Mouse (Mus musculus) adrenal gland (tissue): ENCODE data around the gene B130006D01Rik.

ENCODE experiments used
- intact Hi-C: fragments of 180-260 bp; cut with DNase I; formaldehyde crosslinking; loops from one replicate; pipeline ENCODE4 v1.15.1; 2025
- long read RNA-seq, 2 experiments: library from polyadenylated mRNA; unstranded; transcript quantifications; one replicate each; pipeline ENCODE4 v2.0.0; 2020; ENCODE audit warnings: borderline replicate concordance in 1 of 2; ENCODE audit not compliant: insufficient replicate concordance in 1 of 2

B130006D01Rik gene
- long read RNA-seq, experiment 1, result 0 reads
- long read RNA-seq, experiment 2, result 0 reads

DNA sequence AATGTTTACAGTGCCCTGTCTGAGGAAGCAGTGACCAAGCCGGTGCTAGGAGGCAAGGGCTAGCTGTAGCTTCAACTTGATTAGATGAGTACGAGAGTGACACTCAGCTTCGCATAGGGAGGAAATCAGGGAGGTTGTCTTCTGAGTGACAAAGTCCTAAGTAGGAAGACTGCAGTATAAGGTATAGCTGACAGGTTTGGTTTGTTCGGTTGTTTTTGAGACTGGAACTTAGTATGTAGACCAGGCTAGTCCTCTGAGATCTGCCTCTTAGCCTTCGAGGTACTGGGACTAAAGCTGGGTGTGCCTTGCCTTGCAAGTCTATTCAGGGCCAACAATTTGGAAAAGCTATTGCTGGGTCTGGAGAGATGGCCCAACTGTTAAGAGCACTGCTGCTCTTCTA lies at the start of gene B130006D01Rik:
Gene B130006D01Rik, plus strand, starts transcription at position 301 of the 400 bp plus-strand sequence.
- intact Hi-C loops, result no loop called here

DNA sequence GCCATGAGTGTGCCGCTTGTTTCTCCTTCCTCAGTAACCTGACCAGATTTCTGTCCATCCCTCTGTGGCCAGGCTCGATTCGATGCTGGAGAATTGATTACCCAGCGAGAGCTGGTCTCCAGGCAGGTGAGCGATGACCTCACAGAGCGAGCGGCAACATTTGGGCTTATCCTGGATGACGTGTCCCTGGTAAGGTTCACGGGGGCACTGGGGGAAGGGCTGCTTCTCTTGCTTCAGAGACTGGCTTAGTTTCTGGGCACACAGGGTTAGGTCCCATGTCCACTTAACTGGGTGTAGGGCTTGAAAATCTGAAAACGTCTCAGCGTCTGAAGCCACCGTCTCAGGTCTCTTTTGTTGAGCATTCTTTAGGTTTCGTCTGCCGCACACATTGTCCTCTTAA lies 47.9 kb upstream of the B130006D01Rik start:
- intact Hi-C loops, result no loop called here

DNA sequence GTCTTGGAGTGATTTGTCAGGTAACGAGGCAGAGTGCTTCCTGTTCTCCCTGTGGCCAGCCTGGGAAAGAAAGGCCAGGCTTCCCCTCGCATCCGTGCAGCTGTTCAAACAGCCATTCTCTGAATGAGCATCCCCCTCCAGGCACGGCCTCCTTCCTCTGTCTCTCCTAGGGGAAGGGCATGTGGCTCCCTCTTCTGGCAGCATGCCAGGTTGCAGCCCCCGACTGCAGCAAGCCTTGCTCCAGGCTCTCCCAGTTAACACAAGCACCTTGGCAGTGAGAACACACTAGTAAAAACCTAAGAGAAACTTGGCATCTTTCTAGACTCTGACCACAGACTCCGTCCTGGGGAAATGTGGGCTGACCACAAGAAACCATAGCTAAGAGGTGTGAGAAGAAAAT lies 47.1 kb upstream of the B130006D01Rik start:
- intact Hi-C loops, result no loop called here

DNA sequence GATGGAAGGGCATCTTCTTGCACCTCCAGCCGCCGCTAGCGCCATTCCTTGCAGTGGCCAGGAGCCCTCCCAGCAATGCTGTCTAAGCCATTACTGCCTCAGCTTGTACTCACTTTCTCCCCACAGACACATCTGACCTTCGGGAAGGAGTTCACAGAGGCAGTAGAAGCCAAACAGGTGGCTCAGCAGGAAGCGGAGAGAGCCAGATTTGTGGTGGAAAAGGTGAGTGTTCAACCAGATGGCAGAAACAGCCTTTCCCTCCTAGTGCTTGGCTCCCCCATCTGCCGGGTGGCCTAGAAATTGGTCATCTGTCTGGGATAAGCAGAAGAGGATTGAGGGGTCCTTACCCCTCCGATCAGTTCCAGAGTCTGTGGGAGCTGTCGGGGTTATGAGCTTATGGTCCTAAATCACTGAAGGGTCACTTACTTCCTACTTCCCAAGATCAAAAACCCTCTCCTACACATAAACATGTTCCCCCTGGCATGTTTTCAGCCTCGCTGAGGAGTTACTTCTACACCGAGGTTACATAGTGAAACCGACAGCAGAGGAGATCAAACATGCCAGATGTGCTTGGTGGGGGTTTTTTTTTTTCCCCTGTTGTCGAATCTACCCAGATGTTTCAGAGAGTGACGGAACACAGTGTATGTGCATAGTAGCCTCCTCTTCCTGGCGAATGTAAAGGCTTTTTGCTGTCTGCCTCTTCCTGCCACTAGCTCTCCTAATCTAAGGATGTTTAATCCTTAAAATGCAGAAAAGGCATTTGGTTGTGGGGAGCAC lies 45.3 kb upstream of the B130006D01Rik start:
- intact Hi-C loops, result no loop called here

DNA sequence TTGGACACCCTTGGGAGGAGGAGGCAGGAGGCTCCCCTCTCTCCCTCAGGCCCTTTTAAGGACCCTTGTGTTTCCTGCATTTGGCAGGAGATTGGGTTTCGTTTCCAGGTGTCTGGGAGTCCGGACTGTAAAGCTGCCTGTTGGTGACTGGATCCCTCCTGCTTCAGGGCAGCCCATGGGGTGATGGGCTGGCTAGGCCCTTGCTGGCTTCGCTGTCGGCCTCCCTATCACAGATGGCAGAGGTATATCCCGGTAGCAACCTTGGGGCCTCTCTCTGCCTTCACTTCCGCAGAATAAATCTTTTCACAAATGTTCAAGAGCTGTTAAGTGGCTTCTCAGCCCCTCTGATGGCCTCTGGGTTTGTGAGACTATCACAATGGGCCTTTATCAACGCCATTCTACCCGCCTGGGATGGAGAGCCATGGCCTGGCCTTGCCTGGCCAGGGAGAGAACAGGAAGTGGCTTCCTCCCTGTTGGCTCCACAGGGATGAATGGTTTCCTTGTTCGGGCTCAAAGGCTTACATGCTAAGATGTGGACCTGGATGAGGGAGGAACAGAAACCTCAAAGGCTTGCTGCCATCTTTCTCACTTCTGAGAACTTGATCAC lies 41.3 kb upstream of the B130006D01Rik start:
- intact Hi-C loops, result no loop called here

DNA sequence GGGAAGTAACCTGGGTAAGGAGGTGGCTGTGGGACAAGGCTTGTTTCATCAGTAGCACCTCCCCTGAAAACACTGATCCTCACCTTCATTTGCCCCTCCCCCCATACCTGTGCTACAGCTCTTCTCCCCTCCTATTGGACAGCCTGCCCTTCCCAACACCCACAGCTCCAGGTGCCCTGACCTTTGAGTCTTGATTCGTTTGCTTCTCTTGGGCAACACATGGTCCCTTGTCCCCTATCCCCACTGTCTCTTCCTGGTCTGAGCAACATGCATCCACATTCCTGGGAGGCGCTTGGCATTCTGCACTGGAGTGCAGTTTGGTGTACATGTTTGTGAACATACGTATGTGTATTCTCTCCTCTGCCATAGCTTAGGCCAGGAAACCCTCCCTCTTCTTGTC lies 40.4 kb upstream of the B130006D01Rik start:
- intact Hi-C loops, result no loop called here

DNA sequence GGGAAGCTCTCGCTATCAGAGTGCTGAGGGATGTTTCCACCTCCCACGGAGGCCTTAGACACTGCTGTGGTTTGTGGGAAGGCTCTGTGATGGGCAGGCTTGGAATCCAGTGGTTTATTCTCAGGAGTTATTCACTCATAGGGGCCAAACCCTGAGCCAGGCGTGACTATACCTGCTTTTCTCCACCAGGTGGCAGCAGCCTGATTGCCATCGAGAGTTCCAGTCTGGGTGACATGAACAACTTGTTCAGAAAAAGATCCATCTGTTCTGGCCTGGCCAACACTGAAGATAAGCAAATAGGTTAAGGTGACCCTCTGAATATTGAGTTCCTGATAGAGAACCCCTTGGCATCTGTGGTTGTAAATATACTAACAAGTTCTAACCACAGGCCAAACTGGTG lies 37.4 kb upstream of the B130006D01Rik start:
- intact Hi-C loops, result loop anchor here (1.0 kb wide), 1 partner anchor 64 kb away; no protein-coding TSS in a partner anchor

DNA sequence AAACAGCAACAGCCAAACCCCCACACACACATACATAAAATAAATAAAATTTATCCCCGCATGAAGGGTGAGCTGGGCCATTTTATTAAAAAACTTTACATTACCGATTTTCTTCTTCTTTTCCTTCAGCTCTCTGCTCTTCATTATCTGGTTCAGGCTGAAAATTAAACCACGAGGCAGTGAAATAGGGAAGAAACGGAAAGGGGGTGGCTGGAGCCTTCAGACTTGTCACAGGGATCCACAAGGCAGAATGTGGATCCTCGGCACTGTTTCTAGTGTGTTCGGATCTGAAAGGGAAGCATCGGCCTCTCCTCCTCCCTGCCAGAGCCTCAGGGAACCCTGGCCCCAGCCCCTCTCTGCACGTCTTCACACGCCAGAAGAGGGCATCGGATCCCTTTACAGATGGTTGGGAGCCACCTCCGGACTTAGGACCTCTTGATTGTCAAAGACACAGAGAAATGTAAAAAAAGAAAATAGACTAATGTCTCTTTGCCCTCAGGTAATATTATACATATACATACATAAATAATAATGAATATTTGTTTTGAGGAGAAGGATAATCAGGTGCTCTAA lies 36.2 kb upstream of the B130006D01Rik start:
- intact Hi-C loops, result no loop called here

DNA sequence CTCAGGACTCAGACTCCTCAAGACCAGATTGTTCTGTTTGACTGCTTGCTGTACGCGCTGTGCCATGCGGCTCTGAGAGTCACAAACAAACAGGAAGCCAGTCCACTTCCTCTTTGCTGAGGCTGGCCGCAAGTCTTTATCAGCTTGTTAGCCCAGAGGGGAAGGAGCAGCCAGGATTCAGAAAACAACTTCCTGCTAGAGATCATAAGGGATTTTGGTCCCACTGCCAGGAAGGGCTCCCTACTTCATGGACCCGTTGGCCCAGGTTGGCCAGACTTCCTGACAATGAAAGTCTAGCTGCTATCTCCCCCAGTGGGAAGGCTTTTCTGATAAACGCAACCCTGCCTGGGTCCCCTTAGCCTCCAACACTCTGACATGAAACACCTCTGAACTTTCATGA lies 34.9 kb upstream of the B130006D01Rik start:
- intact Hi-C loops, result no loop called here

DNA sequence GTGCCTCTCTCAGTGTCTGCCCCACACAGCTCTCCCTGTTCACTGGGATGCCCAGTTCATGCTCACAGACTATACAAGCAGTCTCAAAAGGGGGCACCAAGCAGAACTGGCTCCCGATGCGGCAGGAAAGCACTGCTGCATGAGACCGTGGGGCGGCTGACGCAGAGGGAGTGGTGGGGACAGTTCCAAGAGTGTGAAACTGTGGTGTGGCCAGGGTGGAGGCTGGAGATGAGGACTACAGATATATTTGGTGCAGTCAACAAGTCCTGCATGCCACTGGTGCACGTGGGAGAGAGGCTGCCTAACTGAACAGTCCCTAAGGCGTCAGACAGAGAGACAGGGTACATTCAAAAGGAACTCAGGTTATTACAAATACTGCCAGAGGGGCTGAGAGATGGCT lies 34.4 kb upstream of the B130006D01Rik start:
- intact Hi-C loops, result no loop called here

DNA sequence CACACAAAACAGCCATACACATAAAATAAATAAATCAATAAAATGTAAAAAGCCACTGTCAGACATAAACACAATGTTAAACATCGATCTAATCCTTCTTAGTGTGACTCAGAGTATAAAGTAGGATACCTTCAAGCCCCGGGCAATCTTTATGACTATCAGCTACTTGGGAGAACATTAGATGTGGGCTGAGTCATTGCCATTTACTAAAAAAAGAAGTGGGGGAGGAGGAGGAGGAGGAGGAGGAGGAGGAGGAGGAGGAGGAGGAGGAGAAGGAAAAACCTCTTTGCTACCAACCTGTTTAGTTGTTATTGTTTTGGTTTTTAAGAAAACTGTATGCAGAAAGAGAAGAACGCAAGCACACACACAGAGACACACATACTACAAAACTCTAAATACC lies 33.8 kb upstream of the B130006D01Rik start:
- intact Hi-C loops, result no loop called here

DNA sequence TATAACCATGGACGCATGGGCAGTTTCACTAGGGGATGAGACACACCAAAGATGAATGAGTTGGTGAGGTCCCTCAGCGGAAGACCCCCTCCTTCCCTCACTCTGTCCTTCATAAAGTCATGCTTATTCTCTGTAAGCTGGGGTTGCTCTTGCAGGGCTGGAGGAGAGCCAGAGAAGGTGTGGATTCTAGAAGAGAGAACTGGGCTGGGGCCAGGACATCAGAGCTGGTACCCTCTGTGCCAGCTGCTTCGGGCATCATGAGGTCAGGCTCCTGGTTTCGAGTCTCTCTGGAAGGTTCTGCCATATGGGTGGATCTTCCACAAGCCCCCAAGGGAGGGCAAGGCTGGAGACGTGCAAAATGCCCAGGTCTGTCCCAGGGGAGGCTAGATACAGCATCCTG lies 24.8 kb upstream of the B130006D01Rik start:
- intact Hi-C loops, result no loop called here

DNA sequence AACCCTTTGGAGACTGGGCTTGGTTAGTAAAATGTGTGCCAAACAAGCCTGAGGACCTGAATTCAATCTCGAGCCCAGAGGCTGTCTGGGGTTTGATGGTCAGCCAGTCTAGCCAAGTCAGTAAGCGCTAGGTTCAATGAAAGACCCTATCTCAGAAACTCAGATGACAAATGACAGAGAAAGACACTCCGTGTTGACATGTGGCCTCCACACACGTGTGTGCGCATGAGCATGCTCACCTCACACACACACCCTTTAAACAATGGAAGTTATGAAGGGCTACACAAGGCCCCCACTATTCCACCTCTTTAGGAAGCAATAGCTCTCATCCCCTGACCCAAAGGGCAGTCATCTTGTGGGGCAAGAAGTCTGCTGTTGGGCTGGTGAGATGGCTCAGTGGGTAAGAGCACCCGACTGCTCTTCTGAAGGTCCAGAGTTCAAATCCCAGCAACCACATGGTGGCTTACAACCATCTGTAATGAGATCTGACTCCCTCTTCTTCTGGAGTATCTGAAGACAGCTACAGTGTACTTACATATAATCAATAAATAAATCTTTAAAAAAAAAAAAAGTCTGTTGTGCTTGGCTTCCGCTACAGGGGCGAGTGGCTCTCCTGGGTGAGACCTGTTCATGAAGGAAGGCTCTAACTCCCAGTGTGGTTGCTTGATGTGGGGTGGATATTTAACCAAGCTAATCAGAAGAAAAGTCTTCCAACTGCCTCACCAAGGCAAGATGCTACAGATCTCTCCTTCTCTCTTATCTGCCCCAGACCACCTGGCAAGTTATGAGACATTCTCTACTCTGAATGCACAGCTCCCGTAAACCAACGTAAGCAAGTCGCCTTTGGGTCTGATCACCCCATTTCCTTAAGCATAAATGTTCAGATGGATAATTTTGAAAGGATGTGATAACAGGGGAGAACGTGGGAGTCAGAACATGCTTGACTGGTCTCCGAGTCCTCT lies 22.3 kb upstream of the B130006D01Rik start:
- intact Hi-C loops, result no loop called here

DNA sequence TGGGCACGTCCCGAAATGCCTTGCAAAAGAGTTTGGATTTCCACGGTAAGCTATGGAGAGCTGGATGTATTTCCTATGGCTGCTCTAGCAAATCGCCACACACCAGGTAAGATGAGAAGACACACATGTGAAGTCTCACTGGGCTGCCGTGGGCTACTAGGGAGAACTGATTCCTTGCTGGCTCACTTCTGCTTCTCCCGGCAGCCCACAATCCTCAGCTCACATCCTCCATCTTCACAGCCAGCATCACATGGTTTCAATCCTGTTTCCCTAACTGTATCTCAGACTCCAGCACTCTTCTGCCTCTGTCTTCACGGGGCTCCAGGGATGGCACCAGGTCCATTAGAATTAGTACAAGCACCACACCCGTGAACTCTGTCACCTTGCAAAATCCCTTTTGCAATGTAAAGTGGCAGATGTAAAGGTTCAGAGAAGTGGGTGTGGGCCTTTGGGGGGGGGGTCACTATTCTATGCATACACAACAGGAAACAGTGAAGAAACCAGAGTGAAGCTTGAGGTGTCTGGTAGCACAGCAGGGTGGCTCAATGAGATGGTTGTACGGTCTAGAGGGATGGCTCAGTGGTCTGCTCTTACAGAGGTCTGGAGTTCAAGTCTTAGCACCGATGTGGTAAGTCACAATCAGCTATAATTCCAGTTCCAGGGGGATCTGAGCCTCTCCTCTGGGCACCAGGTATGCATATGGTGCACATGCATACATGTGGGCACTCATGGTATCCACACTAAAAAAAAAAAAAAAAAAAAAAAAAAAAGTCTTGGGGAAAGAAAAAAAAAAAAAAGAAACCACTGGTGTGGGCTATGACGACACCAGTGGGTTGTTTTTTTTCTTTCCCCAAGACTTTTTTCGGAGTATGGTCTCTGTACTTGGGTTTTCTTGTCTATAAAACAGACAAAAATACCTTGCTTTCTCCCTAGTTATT lies 19.1 kb upstream of the B130006D01Rik start:
- intact Hi-C loops, result no loop called here

DNA sequence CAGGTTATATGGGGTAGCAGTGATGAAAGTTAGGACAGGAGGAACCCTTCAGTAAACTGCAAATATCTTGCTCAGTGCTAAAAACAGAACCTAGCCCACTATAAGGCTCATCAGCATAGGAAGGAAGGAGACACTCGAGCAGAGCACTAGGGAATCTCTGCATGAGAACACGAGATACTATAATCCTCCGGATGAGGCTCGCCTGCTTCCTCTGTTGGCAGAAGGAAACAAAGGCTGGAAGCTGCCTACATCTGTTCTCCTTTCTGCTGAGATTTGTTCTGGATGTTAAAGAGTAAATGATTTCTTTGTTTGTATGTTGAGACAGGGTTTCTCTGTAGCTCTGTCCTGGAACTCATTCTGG lies 18.4 kb upstream of the B130006D01Rik start:
- intact Hi-C loops, result no loop called here

DNA sequence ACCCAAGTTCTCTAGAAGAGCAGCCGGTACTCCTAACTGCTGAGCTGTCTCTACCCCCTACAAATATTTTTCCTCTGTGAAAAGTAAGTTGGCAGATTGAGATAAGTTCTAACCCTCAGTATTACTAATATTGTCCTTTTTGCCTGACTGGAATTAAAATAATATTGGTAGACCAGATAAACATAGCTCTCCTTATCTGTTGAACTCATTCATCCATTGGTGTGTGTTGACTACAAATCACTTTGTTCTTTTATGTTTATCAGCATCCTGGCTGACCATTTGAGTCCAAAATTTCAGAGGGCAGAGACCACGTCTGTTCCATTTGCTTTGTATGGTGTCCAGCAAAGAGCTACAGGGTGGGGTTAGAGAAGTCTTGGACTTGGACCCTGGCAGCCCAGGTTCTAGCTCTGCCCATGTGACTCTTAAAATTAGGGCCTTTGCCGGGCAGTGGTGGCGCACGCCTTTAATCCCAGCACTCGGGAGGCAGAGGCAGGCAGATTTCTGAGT lies 13.8 kb upstream of the B130006D01Rik start:
- intact Hi-C loops, result no loop called here

DNA sequence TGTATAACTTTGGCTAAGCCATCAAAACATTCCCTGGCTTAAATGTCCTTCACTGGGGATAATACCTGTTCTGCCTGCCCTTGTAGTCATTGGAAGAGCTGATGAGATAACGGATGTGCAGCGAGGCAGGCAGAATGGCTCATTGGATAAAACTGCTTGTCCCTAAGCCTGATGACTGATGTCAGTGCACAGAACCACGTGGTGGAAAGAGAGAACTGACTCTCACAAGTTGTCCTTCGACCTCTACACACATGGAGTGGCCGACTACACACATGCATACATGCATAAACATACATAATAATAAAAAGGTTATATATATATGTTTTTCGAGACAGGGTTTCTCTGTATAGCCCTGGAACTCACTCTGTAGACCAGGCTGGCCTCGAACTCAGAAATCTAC lies 12.9 kb upstream of the B130006D01Rik start:
- intact Hi-C loops, result no loop called here

DNA sequence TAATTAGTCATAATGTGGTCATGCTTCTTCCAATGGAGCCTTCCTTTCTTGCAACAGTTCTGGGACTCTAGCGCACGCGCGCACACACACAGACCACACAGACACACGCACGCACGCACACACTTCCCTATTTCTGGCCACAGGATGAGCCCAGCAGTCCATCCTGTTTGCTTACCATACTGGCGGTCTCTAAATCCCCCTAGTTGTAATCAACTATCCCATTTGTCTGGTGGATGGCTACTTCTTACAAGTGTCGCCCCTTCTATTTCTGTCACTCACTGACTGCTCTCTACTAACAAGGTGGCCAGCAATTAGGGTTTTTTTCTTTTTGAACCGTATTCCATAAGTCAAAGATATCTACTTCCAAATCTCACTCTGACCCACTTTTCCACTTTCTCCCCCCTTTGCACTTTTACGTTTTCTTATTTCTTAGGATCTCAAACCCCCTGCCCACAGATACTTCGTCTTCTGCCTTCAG lies 11.3 kb upstream of the B130006D01Rik start:
- intact Hi-C loops, result no loop called here

DNA sequence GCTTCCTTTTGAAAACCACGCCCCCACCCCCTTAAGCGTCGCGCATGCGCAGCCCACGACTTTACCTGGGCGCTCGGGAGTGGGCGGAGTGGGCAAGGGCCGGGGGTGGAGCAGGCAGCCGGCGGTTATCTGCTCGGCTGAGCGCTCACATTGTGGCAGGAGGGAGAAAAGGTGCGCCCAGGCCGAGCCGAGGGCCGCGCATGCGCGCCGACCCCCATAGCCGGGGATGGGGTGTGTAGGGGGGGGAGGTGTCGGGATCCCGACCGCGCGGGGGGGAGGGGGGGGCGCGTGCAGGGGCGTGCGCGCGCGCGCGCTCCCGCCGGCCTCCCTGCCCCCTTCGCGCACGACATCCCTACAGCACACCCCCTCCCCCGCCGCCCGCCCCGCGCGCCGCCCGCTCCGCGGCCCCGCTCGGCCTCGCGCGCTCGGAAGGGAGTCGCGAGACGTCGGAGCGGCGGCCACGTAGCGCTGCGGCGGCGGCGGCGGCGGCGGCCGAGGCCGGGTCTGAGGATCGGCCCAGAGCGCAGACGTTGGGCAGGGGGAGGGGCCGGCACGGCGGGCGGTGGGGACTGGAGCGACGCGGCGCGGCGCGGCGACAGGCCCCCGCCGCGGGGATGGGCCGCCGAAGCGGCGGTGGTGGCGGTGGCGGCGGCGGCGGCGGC lies 10.7 kb upstream of the B130006D01Rik start, which contains the start of gene Zfp652:
Gene Zfp652, plus strand, starts transcription at position 111 of the 662 bp plus-strand sequence.
- intact Hi-C loops, result no loop called here
